Mouse (Mus musculus): Measurements from ENCODE around the gene Clstn3.

DNA sequence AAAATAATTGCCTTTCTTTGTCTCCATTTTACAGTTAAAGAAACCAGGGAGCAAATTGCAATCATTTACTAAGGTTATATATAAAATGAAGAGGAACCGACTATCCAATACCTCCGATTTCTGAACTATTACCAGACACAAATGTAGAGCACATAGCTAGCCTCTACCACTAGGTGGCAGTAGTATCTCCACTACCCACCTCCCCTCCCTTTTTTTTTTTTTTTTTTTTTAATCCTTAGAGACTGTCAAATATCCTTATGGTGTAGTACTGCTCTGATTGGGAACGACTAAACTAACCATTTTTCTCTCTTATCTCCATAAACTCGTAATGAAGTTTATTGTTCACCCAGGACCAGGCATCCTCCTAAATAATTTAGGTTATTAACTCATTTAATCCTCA, 15.7 kb upstream of the Clstn3 start:
- TF ChIP-seq CTCF (IDR thresholded peaks at IDR 0.05): peak; percentile 72
- TF ChIP-seq EP300 (IDR thresholded peaks at IDR 0.05): no peak

Measured in lung, postnatal 0 days (tissue).